Mouse (Mus musculus) neural tube, embryonic 15.5 days (tissue): Measurements from ENCODE around the gene Cdc34. TPM values are rescaled to one million over a fixed set of nuclear protein-coding genes. Genes with fewer than 3 reads are reported as not detected.

Experiments
- ATAC-seq: fragments of 200-750 bp; cut with Nextera tagmentation; 2 replicates; pipeline ENCODE4 v1.8.0; 2017; ENCODE audit warnings: mild to moderate bottlenecking, moderate TSS enrichment, moderate library complexity; ENCODE audit not compliant: low FRiP score
- H3K27ac ChIP-seq: fragments of 300-500 bp; sonication (generic); replicated peaks from 2 replicates; pipeline ENCODE4 v1.5.1; 2015; ENCODE audit warnings: mild to moderate bottlenecking, inconsistent platforms
- H3K27me3 ChIP-seq: fragments of 300-500 bp; sonication (generic); replicated peaks from 2 replicates; pipeline ENCODE4 v1.6.1; 2015; ENCODE audit warnings: inconsistent platforms
- H3K36me3 ChIP-seq: fragments of 300-500 bp; sonication (generic); 2 replicates; pipeline ENCODE4 v1.6.1; 2015; ENCODE audit warnings: inconsistent platforms
- H3K4me1 ChIP-seq: fragments of 300-500 bp; sonication (generic); 2 replicates; pipeline ENCODE4 v1.6.1; 2015; ENCODE audit warnings: inconsistent platforms
- H3K4me2 ChIP-seq: fragments of 300-500 bp; sonication (generic); 2 replicates; pipeline ENCODE4 v1.6.1; 2015; ENCODE audit warnings: inconsistent platforms, mild to moderate bottlenecking, moderate library complexity
- H3K4me3 ChIP-seq: fragments of 300-500 bp; sonication (generic); replicated peaks from 2 replicates; pipeline ENCODE4 v1.5.1; 2015; ENCODE audit warnings: mild to moderate bottlenecking, inconsistent platforms
- H3K9ac ChIP-seq: fragments of 300-500 bp; sonication (generic); replicated peaks from 2 replicates; pipeline ENCODE4 v1.6.1; 2015; ENCODE audit warnings: mild to moderate bottlenecking, inconsistent platforms
- H3K9me3 ChIP-seq: fragments of 300-500 bp; sonication (generic); replicated peaks from 2 replicates; pipeline ENCODE4 v1.6.1; 2016; ENCODE audit warnings: inconsistent platforms
- WGBS: fragments of 180-500 bp; shearing (Covaris S2); methylation state at CpG from one replicate; pipeline ENCODE4 v1.1.7; 2015; ENCODE audit warnings: mixed read lengths; 5-methylcytosine and 5-hydroxymethylcytosine counted together
- polyA plus RNA-seq: library from polyadenylated mRNA; unstranded; fragments of >200 nt; fragmentation: Nextera tagmentation; extraction: Ambion mirVana; gene quantifications from 2 replicates; pipeline ENCODE4 v1.2.1, GENCODE M21; 2015

Cdc34 gene
- polyA plus RNA-seq, 1 experiment from 2014 or later: 83.0 TPM

DNA sequence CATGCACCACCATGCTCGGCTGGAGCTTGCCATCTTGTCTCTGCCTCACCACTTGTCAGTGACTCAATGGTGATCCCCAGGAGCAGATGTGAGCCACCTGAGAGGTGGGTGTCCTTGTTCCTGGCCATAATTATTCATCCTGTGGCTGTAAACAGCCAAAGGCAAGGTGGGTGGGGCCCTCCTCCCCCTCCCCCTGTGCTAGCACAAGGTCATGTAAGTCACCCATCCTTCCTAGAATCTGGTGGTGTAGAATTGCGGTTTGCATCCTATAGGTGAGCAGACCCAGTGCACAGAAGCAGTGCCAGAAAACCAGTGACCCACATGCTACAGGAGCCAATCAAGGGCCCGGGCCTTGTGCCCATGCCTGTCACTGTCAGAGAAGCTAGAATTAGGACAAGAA is 8.9 kb upstream of the Cdc34 start:
- no peak overlapping the region for H3K27ac ChIP-seq
- ATAC-seq: no peak
- 94% methylated on average over 3 of the region's 3 CpGs for WGBS
- H3K36me3 ChIP-seq: peaks cover 28% of the 10 kb centered on the region
- no peak overlapping the region for H3K4me3 ChIP-seq
- H3K9me3 ChIP-seq: no peaks in the 10 kb centered on the region
- H3K4me2 ChIP-seq: no peak overlapping the region
- no peaks in the 10 kb centered on the region for H3K27me3 ChIP-seq
- H3K9ac ChIP-seq: no peak overlapping the region
- peaks cover 28% of the 10 kb centered on the region for H3K4me1 ChIP-seq

DNA sequence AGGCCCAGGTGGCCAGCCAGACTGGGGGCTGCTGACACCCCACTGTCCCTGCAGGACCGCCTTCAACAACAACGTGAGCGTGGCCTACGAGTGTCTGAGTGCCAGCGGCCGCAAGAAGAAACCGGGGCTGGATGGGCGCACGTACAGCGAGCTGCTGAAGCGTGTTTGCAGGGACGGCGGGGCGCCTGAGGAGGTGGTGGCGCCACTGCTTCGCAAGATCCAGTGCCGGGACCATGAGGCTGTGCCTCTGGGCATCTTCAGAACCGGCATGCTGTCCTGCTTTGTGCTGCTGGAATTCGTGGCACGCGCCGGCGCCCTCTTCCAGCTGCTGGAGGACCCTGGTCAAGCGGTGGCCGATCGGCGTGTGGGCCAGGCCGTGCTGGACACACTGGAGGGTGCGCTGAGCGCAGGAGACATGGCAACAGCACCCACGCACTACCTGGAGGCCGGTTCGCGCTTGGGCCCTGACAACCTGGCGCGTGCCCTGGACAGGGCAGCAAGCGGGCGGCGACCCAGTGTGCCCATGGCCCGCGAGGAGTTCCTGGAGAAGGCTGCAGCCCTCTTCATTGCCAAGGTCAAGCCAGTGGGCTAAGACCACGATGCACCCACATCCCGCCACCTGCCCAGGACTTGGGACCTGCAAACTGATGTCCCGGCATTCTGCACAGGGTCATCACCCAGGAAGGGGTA is 6.5 kb upstream of the Cdc34 start:
- ATAC-seq: no peak
- Histone ChIP-seq H3K9me3 (no peaks in the 10 kb centered on the region), H3K36me3 (peaks cover 28% of the 10 kb centered on the region), H3K4me3 (no peak overlapping the region), H3K4me2 (no peak overlapping the region), H3K27ac (no peak overlapping the region), H3K4me1 (peaks cover 18% of the 10 kb centered on the region), H3K27me3 (no peaks in the 10 kb centered on the region), H3K9ac (no peak overlapping the region)
- WGBS: 70% methylated on average over 44 of the region's 44 CpGs

GRCm38 (mm10) chr10:79680606-79681495 is 1.1 kb upstream of the Cdc34 start:
- peaks cover 22% of the 10 kb centered on the region for H3K36me3 ChIP-seq
- peak overlapping the region; percentile 95 for H3K4me2 ChIP-seq
- peak overlapping the region; percentile 81 for H3K4me3 ChIP-seq
- H3K27ac ChIP-seq: peak overlapping the region; percentile 88
- no peaks in the 10 kb centered on the region for H3K9me3 ChIP-seq
- 39% methylated on average over 11 of the region's 11 CpGs for WGBS
- ATAC-seq: peak; percentile 39
- H3K27me3 ChIP-seq: no peaks in the 10 kb centered on the region
- H3K9ac ChIP-seq: peak overlapping the region; percentile 44
- peaks cover 28% of the 10 kb centered on the region for H3K4me1 ChIP-seq

DNA sequence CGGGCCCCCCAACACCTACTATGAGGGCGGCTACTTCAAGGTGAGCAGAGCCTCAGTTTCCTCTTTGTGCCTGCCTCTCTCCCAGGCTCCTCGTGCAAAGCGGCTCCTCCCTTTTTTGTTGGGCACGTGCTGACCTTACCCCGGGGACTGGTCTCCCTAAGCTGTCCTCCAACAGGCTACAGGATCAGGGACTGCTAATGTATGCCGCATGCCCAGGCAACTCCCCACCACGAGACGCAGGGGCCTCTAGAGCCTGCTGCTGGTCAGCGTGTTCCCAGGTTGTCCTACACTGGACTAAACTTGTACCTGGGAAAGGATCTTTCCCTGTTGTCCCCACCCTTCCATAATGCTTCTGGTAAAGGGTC is 538 bp downstream of the Cdc34 start:
- peak; percentile 6 for ATAC-seq
- WGBS: under 1% methylated on average over 10 of the region's 10 CpGs
- Histone ChIP-seq H3K9me3 (no peaks in the 10 kb centered on the region), H3K36me3 (peaks cover 29% of the 10 kb centered on the region), H3K27me3 (no peaks in the 10 kb centered on the region), H3K4me2 (peak overlapping the region; percentile 95), H3K4me1 (peaks cover 28% of the 10 kb centered on the region), H3K9ac (peak overlapping the region; percentile 76), H3K27ac (peak overlapping the region; percentile 88), H3K4me3 (peak overlapping the region; percentile 81)

GRCm38 (mm10) chr10:79682916-79683582 is 1.1 kb downstream of the Cdc34 start:
- H3K27me3 ChIP-seq: no peaks in the 10 kb centered on the region
- peak overlapping the region; percentile 95 for H3K4me2 ChIP-seq
- no peaks in the 10 kb centered on the region for H3K9me3 ChIP-seq
- H3K4me3 ChIP-seq: peak overlapping the region; percentile 81
- peaks cover 34% of the 10 kb centered on the region for H3K36me3 ChIP-seq
- ATAC-seq: no peak
- peaks cover 28% of the 10 kb centered on the region for H3K4me1 ChIP-seq
- peak overlapping the region; percentile 88 for H3K27ac ChIP-seq
- H3K9ac ChIP-seq: peak overlapping the region; percentile 76
- 6% methylated on average over 10 of the region's 10 CpGs for WGBS

- peak overlapping the region; percentile 95 for H3K4me2 ChIP-seq
- H3K4me1 ChIP-seq: peaks cover 28% of the 10 kb centered on the region
- peak overlapping the region; percentile 81 for H3K4me3 ChIP-seq
- WGBS: 91% methylated on average over 6 of the region's 6 CpGs
- peak overlapping the region; percentile 88; the same call in 1 of the 2 replicates for H3K27ac ChIP-seq
- H3K9me3 ChIP-seq: no peaks in the 10 kb centered on the region
- ATAC-seq: no peak
- H3K27me3 ChIP-seq: no peaks in the 10 kb centered on the region
- peak overlapping the region; percentile 76 for H3K9ac ChIP-seq
- peaks cover 44% of the 10 kb centered on the region for H3K36me3 ChIP-seq
These were observed 2.0 kb downstream of the Cdc34 start for GRCm38 (mm10) chr10:79683726-79684640.

DNA sequence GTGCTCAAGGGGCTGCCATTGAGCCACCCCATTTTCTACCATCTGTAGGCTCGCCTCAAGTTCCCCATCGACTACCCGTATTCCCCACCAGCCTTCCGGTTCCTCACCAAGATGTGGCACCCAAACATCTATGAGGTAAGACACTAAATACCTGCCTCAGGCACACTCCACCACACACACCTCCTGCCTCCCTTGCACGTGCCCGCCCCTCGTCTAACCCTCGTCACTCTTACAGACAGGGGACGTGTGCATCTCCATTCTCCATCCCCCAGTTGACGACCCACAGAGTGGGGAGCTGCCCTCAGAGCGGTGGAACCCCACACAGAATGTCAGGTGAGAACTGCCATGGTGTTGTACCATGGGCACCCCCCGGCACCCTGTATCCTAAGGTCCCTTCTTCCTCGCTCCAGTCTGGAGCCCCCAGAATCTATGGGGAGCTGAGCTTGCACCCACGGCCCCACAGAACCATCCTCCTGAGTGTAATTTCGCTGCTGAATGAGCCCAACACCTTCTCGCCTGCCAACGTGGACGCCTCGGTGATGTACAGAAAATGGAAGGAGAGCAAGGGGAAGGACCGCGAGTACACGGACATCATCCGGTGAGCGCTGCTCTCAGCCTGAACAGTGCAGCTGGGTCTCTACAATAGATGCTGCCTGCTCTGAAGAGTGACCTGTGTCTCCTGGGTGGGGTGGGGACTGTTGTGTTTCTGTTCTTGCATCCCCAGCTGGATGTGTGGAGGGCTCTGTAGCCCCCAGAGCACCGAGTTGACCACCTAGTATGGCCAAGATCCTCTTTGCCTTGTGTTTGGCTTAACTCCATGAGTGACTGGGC is 3.0 kb downstream of the Cdc34 start:
- H3K27me3 ChIP-seq: no peaks in the 10 kb centered on the region
- H3K4me2 ChIP-seq: no peak overlapping the region
- no peak overlapping the region for H3K9ac ChIP-seq
- H3K9me3 ChIP-seq: no peaks in the 10 kb centered on the region
- WGBS: 97% methylated on average over 25 of the region's 25 CpGs
- no peak overlapping the region for H3K4me3 ChIP-seq
- ATAC-seq: no peak
- peaks cover 48% of the 10 kb centered on the region for H3K36me3 ChIP-seq
- peaks cover 28% of the 10 kb centered on the region for H3K4me1 ChIP-seq
- no peak overlapping the region for H3K27ac ChIP-seq

DNA sequence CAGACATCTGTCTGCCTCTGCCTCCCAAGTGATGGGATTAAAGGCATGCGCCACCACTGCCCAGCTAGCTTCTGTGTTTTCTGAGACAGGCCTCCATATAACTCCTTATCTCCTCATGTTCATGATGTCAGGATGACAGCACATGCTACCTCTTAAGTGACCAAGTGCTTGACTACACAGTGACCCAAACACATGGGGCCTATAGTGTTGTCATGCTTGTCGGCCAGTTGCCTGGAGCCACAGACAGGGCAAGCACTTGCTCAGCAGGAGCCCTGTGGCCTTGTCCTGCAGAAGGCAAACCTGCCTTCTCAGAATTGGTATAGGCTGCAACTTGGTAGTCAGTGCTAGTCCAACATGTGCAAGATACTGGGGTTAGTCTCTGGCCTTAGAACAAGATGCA is 4.2 kb downstream of the Cdc34 start:
- Histone ChIP-seq H3K9ac (no peak overlapping the region), H3K4me2 (no peak overlapping the region), H3K4me3 (no peak overlapping the region), H3K9me3 (no peaks in the 10 kb centered on the region), H3K36me3 (peaks cover 48% of the 10 kb centered on the region), H3K27me3 (no peaks in the 10 kb centered on the region), H3K27ac (no peak overlapping the region), H3K4me1 (peaks cover 21% of the 10 kb centered on the region)
- no peak for ATAC-seq
- 92% methylated on average over 2 of the region's 2 CpGs for WGBS

DNA sequence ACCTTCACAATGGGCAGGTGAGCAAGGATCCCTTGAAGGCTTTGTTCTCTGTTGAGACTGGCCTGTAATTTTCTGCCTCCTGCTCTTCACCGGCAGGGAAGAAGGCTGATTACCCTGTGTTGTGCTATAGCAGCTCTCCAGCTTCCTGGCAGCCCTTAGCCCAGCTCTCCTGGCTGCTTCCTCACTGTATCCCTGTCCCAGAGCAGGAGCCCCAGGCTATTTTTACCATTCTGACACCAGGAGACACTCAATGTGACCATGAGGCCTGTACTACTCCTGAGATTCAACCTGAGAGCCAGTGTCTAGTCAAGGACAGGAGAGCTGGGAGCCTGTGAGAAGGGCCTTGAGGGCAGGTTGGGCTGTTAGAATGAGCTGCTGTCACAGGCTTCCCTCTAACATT is 4.7 kb downstream of the Cdc34 start:
- ATAC-seq: no peak
- Histone ChIP-seq H3K4me2 (no peak overlapping the region), H3K4me3 (no peak overlapping the region), H3K27ac (no peak overlapping the region), H3K4me1 (peaks cover 18% of the 10 kb centered on the region), H3K36me3 (peaks cover 48% of the 10 kb centered on the region), H3K27me3 (no peaks in the 10 kb centered on the region), H3K9ac (no peak overlapping the region), H3K9me3 (no peaks in the 10 kb centered on the region)
- 91% methylated on average over 1 of the region's 1 CpGs for WGBS

- no peak for ATAC-seq
- H3K36me3 ChIP-seq: peaks cover 48% of the 10 kb centered on the region
- H3K27ac ChIP-seq: no peak overlapping the region
- H3K9me3 ChIP-seq: no peaks in the 10 kb centered on the region
- H3K4me1 ChIP-seq: peaks cover 18% of the 10 kb centered on the region
- H3K4me2 ChIP-seq: no peak overlapping the region
- 97% methylated on average over 6 of the region's 6 CpGs for WGBS
- H3K4me3 ChIP-seq: no peak overlapping the region
- no peaks in the 10 kb centered on the region for H3K27me3 ChIP-seq
- no peak overlapping the region for H3K9ac ChIP-seq
These were observed 5.5 kb downstream of the Cdc34 start for GRCm38 (mm10) chr10:79687513-79687912.
